ENCODE assay signal across 8 mouse cellular contexts in the genomic region with DNA sequence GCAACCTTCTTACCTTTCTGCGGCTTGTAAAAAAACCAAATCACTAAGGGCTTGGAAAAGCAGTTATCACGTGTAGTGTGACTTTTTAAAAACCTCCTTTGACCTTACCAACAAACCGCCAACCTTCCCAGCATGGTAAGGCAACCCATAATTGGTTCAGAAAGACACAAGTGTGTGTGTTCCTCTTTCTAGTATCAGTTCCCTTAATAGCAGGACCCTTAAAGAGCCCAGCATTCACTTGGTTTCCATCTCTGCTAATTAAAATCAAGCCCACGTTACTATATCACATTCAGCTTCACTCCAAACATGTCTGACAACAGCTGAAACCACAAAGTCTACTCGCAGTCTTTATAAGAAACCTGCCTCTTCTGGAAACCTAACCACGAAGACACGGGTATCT. TPM values are rescaled to one million over a fixed set of nuclear protein-coding genes. Genes with fewer than 3 reads are reported as not detected.
DNase-seq lines count a peak whose midpoint lies in the region; ATAC-seq and TF ChIP-seq lines count a peak whose summit lies in the region.

No protein-coding gene starts in this region.

- no peak for TF ChIP-seq CTCF in bone marrow macrophage, adult 2 months (IDR thresholded peaks at IDR 0.05; ENCODE audit: low read depth, low read length)
- TF ChIP-seq CTCF in midbrain, postnatal 0 days (IDR thresholded peaks at IDR 0.05), result no peak

- 69% methylated on average over 7 of the region's 7 CpGs for WGBS in kidney, embryonic 14.5 days
- WGBS in hindbrain, embryonic 14.5 days, result 37% methylated on average over 7 of the region's 7 CpGs
- WGBS in midbrain, postnatal 0 days, result 39% methylated on average over 7 of the region's 7 CpGs

- DNase-seq in kidney, adult 9 months, result no peak
- peak; percentile 19 for DNase-seq in hindbrain, embryonic 14.5 days (ENCODE audit: low spot score)
- no peak for DNase-seq in midbrain, postnatal 0 days (ENCODE audit: low spot score)
- DNase-seq in cerebellum, adult 8-10 months, result no peak
- no peak for DNase-seq in urinary bladder, adult 2 months (ENCODE audit: low spot score)
- no peak for DNase-seq in cerebellum, postnatal 10 days

- no peak overlapping the region for H3K9ac ChIP-seq in kidney, embryonic 14.5 days (ENCODE audit: low read depth, low read length)
- H3K9ac ChIP-seq in hindbrain, embryonic 14.5 days, result peak overlapping the region; percentile 97
- H3K9ac ChIP-seq in midbrain, postnatal 0 days (replicated peaks; ENCODE audit: low read length, poor library complexity, severe bottlenecking), result 0 out of 2 replicates have a peak overlapping the region, but pooled peaks have one; percentile 83

- peak overlapping the region; percentile 83; the same call in 1 of the 2 replicates for H3K4me3 ChIP-seq in kidney, embryonic 14.5 days (ENCODE audit: low read length)
- H3K4me3 ChIP-seq in bone marrow macrophage, adult 2 months (ENCODE audit: insufficient read depth, low read length), result peak overlapping the region; percentile 89
- H3K4me3 ChIP-seq in hindbrain, embryonic 14.5 days (replicated peaks; ENCODE audit: low read length), result peak overlapping the region; percentile 92
- peak overlapping the region; percentile 95 for H3K4me3 ChIP-seq in midbrain, postnatal 0 days (ENCODE audit: low read depth, low read length)

- no peaks in the 10 kb centered on the region for H3K27me3 ChIP-seq in kidney, embryonic 14.5 days (ENCODE audit: control insufficient read depth, insufficient read depth, low read length)
- no peaks in the 10 kb centered on the region for H3K27me3 ChIP-seq in hindbrain, embryonic 14.5 days (ENCODE audit: control insufficient read depth, insufficient read depth, low read length)
- H3K27me3 ChIP-seq in midbrain, postnatal 0 days (ENCODE audit: insufficient read depth, low read length), result no peaks in the 10 kb centered on the region

- no peaks in the 10 kb centered on the region for H3K36me3 ChIP-seq in kidney, embryonic 14.5 days (ENCODE audit: control insufficient read depth, insufficient read depth, low read length)
- H3K36me3 ChIP-seq in hindbrain, embryonic 14.5 days (replicated peaks; ENCODE audit: control insufficient read depth, insufficient read depth), result no peaks in the 10 kb centered on the region
- H3K36me3 ChIP-seq in midbrain, postnatal 0 days (ENCODE audit: insufficient read depth, low read length), result no peaks in the 10 kb centered on the region

- no peak for ATAC-seq in kidney, embryonic 14.5 days (ENCODE audit: low FRiP score, low TSS enrichment)
- ATAC-seq in hindbrain, embryonic 14.5 days (ENCODE audit: low FRiP score), result no peak
- ATAC-seq in midbrain, postnatal 0 days (ENCODE audit: low FRiP score), result no peak

- 0 out of 2 replicates have a peak, but pooled peaks cover 4% of the 10 kb centered on the region for H3K4me1 ChIP-seq in kidney, embryonic 14.5 days (ENCODE audit: control insufficient read depth, insufficient read depth, low read length)
- peaks cover 30% of the 10 kb centered on the region for H3K4me1 ChIP-seq in bone marrow macrophage, adult 2 months (ENCODE audit: control insufficient read depth, insufficient read depth, low read length)
- peaks cover 53% of the 10 kb centered on the region for H3K4me1 ChIP-seq in hindbrain, embryonic 14.5 days (replicated peaks; ENCODE audit: control insufficient read depth, insufficient read depth, low read length)
- H3K4me1 ChIP-seq in midbrain, postnatal 0 days (ENCODE audit: insufficient read depth, low read length), result peaks cover 24% of the 10 kb centered on the region

- no peaks in the 10 kb centered on the region for H3K9me3 ChIP-seq in kidney, embryonic 14.5 days (ENCODE audit: control insufficient read depth, low read length)
- no peaks in the 10 kb centered on the region for H3K9me3 ChIP-seq in hindbrain, embryonic 14.5 days (ENCODE audit: control insufficient read depth, low read length)
- no peaks in the 10 kb centered on the region for H3K9me3 ChIP-seq in midbrain, postnatal 0 days (ENCODE audit: low read length)

- no peak for TF ChIP-seq POLR2A in bone marrow macrophage, adult 2 months (IDR thresholded peaks at IDR 0.05; ENCODE audit: borderline replicate concordance, low read depth, low read length)

- peak overlapping the region; percentile 61; the same call in 1 of the 2 replicates for H3K4me2 ChIP-seq in kidney, embryonic 14.5 days (replicated peaks; ENCODE audit: low read depth, low read length)
- H3K4me2 ChIP-seq in hindbrain, embryonic 14.5 days (replicated peaks), result peak overlapping the region; percentile 66
- H3K4me2 ChIP-seq in midbrain, postnatal 0 days (ENCODE audit: low read depth, low read length, poor library complexity, severe bottlenecking), result peak overlapping the region; percentile 70

- H3K27ac ChIP-seq in kidney, embryonic 14.5 days (ENCODE audit: low read depth, low read length), result no peak overlapping the region
- H3K27ac ChIP-seq in bone marrow macrophage, adult 2 months (ENCODE audit: insufficient read depth, low read depth, low read length), result peak overlapping the region; percentile 96
- no peak overlapping the region for H3K27ac ChIP-seq in hindbrain, embryonic 14.5 days
- H3K27ac ChIP-seq in midbrain, postnatal 0 days (ENCODE audit: low read depth, low read length), result no peak overlapping the region

RNA-seq across cellular contexts. Expression of gene D1Ertd622e, which starts 2.5 kb away (rescaled TPM):
- 15.4 and 22.5 TPM in 2 replicates for polyA plus RNA-seq in kidney, embryonic 14.5 days (2014; fragmentation: Nextera tagmentation; extraction: Ambion mirVana)
- polyA plus RNA-seq in bone marrow macrophage, adult 2 months (2012; ENCODE audit: insufficient read depth, insufficient read length, missing spikeins), result 96.0 and 102 TPM in 2 replicates
- 62.8 and 75.9 TPM in 2 replicates for polyA plus RNA-seq in hindbrain, embryonic 14.5 days (2014; fragmentation: Nextera tagmentation; extraction: Ambion mirVana)
- 32.9 and 60.9 TPM in 2 replicates for total RNA-seq in midbrain, postnatal 0 days (2014; rRNA removed)
- polyA plus RNA-seq in midbrain, postnatal 0 days (2015; fragmentation: Nextera tagmentation; extraction: Ambion mirVana), result 57.0 and 57.9 TPM in 2 replicates
- 14.9 and 17.7 TPM in 2 replicates for polyA plus RNA-seq in urinary bladder, adult 2 months (2012; rRNA removed)
